Comparison of ENCODE assay signal across 24 mouse cellular contexts in genomic region chr5:68043339-68043738, GRCm38 (mm10). TPM values are rescaled to one million over a fixed set of nuclear protein-coding genes. Genes with fewer than 3 reads are reported as not detected.
"Had no signal": no experiment of that assay in that cellular context is flagged by ENCODE, and none has a peak within 500 bp of the region (broad histone marks: within the 10 kb centered on the region; RNA-seq: fewer than 3 reads in every experiment).

No protein-coding gene starts in this region.

- H3K4me1 ChIP-seq: neural tube, embryonic 15.5 days; stomach, embryonic 15.5 days had no signal

- DNase-seq: retina, postnatal 1 day; right cerebral cortex, adult 18-20 months; right cerebral cortex, postnatal 14 days; right cerebral cortex, postnatal 25 days; right cerebral cortex, postnatal 4 days; spleen, adult 18-20 months; thymus, adult 18-20 months; thymus, adult 2 months; thymus, postnatal 14 days; thymus, postnatal 25 days; thymus, postnatal 36 days; thymus, postnatal 4 days had no signal

- H3K36me3 ChIP-seq: neural tube, embryonic 15.5 days; stomach, embryonic 15.5 days had no signal

- H3K27me3 ChIP-seq: neural tube, embryonic 15.5 days; stomach, embryonic 15.5 days had no signal

- H3K9ac ChIP-seq: neural tube, embryonic 15.5 days; stomach, embryonic 15.5 days had no signal

- H3K27ac ChIP-seq: neural tube, embryonic 15.5 days; stomach, embryonic 15.5 days; stomach, postnatal 0 days had no signal

- H3K9me3 ChIP-seq: neural tube, embryonic 15.5 days; stomach, embryonic 15.5 days had no signal

- H3K4me2 ChIP-seq: neural tube, embryonic 15.5 days; stomach, embryonic 15.5 days had no signal

- H3K4me3 ChIP-seq: neural tube, embryonic 15.5 days; stomach, embryonic 15.5 days had no signal

RNA-seq across cellular contexts. Expression of gene Grxcr1, which starts 11.7 kb away (rescaled TPM):
- total RNA-seq: neutrophil, adult 5-6 weeks had no signal
- polyA plus RNA-seq: neural tube, embryonic 14.5 days; neural tube, embryonic 15.5 days; small intestine, adult 2 months; spleen, adult 2 months; stomach, embryonic 14.5 days; stomach, embryonic 15.5 days; stomach, embryonic 16.5 days; stomach, postnatal 0 days; testis, adult 2 months; thymus, adult 2 months; thymus, postnatal 0 days; urinary bladder, adult 2 months had no signal
